Comparison of ENCODE assay signal across 7 mouse cellular contexts in the genomic region with DNA sequence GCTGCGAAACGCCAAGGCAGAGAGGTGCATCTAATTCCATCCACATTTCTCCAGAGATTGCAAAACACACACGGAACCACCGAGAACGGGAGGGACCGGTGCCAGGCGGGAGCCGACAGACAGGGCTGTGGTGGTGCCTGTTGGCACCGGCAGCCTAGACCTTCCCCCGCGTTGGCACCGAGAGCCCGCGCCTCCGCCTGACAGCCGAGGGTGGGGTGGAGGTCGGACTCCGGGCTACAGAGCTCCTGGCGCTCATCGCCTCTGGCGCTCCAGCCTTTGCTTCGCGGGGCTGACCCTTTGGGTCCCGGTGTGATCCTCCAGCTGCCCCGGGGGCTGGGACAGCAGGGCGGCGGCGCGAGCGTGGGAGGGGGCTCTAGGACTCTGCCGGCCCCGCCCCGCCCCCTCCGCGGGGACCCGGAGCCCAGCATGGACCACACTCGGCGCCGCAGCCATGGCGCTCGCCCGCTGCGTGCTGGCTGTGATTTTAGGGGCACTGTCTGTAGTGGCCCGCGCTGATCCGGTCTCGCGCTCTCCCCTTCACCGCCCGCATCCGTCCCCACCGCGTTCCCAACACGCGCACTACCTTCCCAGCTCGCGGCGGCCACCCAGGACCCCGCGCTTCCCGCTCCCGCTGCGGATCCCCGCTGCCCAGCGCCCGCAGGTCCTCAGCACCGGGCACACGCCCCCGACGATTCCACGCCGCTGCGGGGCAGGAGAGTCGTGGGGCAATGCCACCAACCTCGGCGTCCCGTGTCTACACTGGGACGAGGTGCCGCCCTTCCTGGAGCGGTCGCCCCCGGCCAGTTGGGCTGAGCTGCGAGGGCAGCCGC. TPM values are rescaled to one million over a fixed set of nuclear protein-coding genes. Genes with fewer than 3 reads are reported as not detected.
DNase-seq lines count a peak whose midpoint lies in the region.

Prss12 (plus strand) TSS at position 206 of the 830 bp plus-strand sequence.

- H3K9me3 ChIP-seq in megakaryocyte, embryonic 14.5 days, result peaks cover 9% of the 10 kb centered on the region; the same call in 1 of the 2 replicates

- H3K4me1 ChIP-seq in megakaryocyte, embryonic 14.5 days, result peaks cover 21% of the 10 kb centered on the region

- peak within 1 kb of the TSS; percentile 88 for H3K4me3 ChIP-seq in megakaryocyte, embryonic 14.5 days (replicated peaks)

- peaks cover 64% of the 10 kb centered on the region for H3K27me3 ChIP-seq in megakaryocyte, embryonic 14.5 days (replicated peaks)

- DNase-seq in adrenal gland, adult 2 months, result peak; percentile 73
- DNase-seq in cerebellum, postnatal 25 days, result peak; percentile 38 to 67
- DNase-seq in frontal cortex, postnatal 36 days (ENCODE audit: low spot score in 2 of 2), result peak; percentile 60 to 62
- DNase-seq in induced T-regulatory cell, adult 2 months (ENCODE audit: low read depth), result peak; percentile 39
- DNase-seq in left cerebral cortex, adult 8-10 months (ENCODE audit: low spot score in 2 of 2), result peak; percentile 30 to 63
- DNase-seq in right cerebral cortex, postnatal 10 days (ENCODE audit: low spot score in 2 of 2), result peak; percentile 55 to 68

- H3K36me3 ChIP-seq in megakaryocyte, embryonic 14.5 days (replicated peaks; ENCODE audit: low read length), result no peaks in the 10 kb centered on the region

RNA-seq across cellular contexts. Expression of gene Prss12, which starts in this region (rescaled TPM):
- 1 to 10 TPM; 1.2 to 2.3 TPM for total RNA-seq in adrenal gland, adult 2 months (2021)
- 2.7 and 3.8 TPM in 2 replicates for polyA plus RNA-seq in adrenal gland, adult 2 months (2012; rRNA removed)
- 10 to 100 TPM; 16.7 to 22.3 (median 20.0) TPM for total RNA-seq in left cerebral cortex, adult 8-10 months (2022)
- not detected in 2 replicates for polyA plus RNA-seq in megakaryocyte, embryonic 14.5 days (2012; ENCODE audit: insufficient read depth, low replicate concordance)

Comparison
In these comparisons a context has a peak if more than half of its experiments do, and no peak if none do; other contexts are left out.
1. Peak in every context shown above with its lines: DNase-seq and H3K4me3 ChIP-seq.
2. RNA of gene Prss12 (total RNA-seq): 16.7 to 22.3 TPM in left cerebral cortex, adult 8-10 months; 1.2 to 2.3 TPM in adrenal gland, adult 2 months; every median in the first group is over 4 times any median in the second.